Mouse (Mus musculus) liver, adult 2 months (tissue): Measurements from ENCODE around the gene Rad50.

Source experiments
- CTCF ChIP-seq: fragments of 200-500 bp; IDR thresholded peaks from 2 replicates; pipeline ENCODE4 v1.5.1; 2011; ENCODE audit warnings: low read depth, low read length, control low read depth
- POLR2A ChIP-seq: fragments of 200-500 bp; IDR thresholded peaks from 2 replicates; pipeline ENCODE4 v1.6.1; 2011; ENCODE audit warnings: low read length, control low read depth; ENCODE audit not compliant: insufficient read depth; ENCODE audit errors: extremely low read depth

DNA sequence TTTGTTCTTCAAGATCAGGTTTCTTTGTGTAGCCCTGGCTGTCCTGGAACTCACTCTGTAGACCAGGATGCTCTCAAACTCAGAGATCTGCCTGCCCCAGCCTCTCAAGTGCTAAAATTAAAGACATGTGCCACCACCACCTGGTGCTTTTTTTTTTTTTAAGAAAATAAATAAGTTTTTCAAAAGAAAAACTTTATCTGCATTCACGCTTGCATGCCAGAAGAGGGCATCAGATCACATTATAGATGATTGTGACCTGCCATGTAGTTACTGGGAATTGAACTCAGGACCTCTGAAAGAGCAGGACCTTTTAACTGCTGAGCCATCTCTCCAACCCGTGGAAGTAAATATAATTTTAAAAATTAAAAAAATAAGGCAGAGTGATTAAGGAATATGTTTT lies 38.1 kb upstream of the Rad50 start:
- TF ChIP-seq CTCF (no peak), POLR2A (no peak)
